Mouse (Mus musculus) CH12.LX (cell line): Measurements from ENCODE around the gene Ablim2. TPM values are rescaled to one million over a fixed set of nuclear protein-coding genes. Genes with fewer than 3 reads are reported as not detected.

Source experiments
- DNase-seq: peaks from one replicate; pipeline ENCODE4 v3.0.0-alpha.2; 2013; ENCODE audit errors: extremely low read depth
- H3K27ac ChIP-seq: 2 replicates; pipeline ENCODE4 v1.5.1; 2012; ENCODE audit warnings: low read depth, mild to moderate bottlenecking, control low read depth, moderate library complexity; ENCODE audit not compliant: insufficient read depth
- H3K27me3 ChIP-seq: replicated peaks from 2 replicates; pipeline ENCODE3; 2012; ENCODE audit warnings: inconsistent platforms
- H3K36me3 ChIP-seq, 2 experiments: replicated peaks in 1 of 2; 2 replicates each; pipeline versions ENCODE3 to v1.6.1; 2012; ENCODE audit warnings: inconsistent platforms in 1 of 2, low read length in 1 of 2, mild to moderate bottlenecking in 1 of 2, mixed read lengths in 1 of 2, moderate library complexity in 1 of 2; ENCODE audit not compliant: control insufficient read depth in 1 of 2, insufficient read depth in 1 of 2
- H3K4me1 ChIP-seq, 2 experiments: 2 replicates each; pipeline ENCODE4 v1.6.1; 2012; ENCODE audit warnings: inconsistent platforms in 1 of 2, moderate library complexity in 1 of 2; ENCODE audit not compliant: insufficient read depth in 2 of 2, control insufficient read depth in 1 of 2
- H3K4me2 ChIP-seq: 2 replicates; pipeline ENCODE4 v1.6.1; 2012; ENCODE audit warnings: low read depth, mild to moderate bottlenecking, control low read depth; ENCODE audit not compliant: poor library complexity, insufficient read depth, severe bottlenecking
- H3K4me3 ChIP-seq, 3 experiments: fragments of 150-350 bp in 1 of 3; sonication (generic) in 1 of 3; replicated peaks in 1 of 3; 2 replicates each; pipeline versions ENCODE3 to v1.5.1; 2011 to 2012; ENCODE audit warnings: low read depth in 2 of 3, low read length in 2 of 3, mild to moderate bottlenecking in 2 of 3, moderate library complexity in 2 of 3, control low read depth in 1 of 3, improper control_type of control experiment in 1 of 3, inconsistent platforms in 1 of 3, mixed read lengths in 1 of 3; ENCODE audit not compliant: poor library complexity in 1 of 3
- H3K79me2 ChIP-seq: replicated peaks from 2 replicates; pipeline ENCODE4 v1.6.1; 2012; ENCODE audit warnings: mild to moderate bottlenecking, moderate library complexity; ENCODE audit not compliant: control insufficient read depth, poor library complexity, insufficient read depth, severe bottlenecking; ENCODE audit errors: extremely low read depth
- H3K9ac ChIP-seq: 2 replicates; pipeline ENCODE4 v1.6.1; 2012; ENCODE audit warnings: low read depth, mild to moderate bottlenecking, control low read depth, moderate library complexity; ENCODE audit not compliant: insufficient read depth
- H3K9me3 ChIP-seq: replicated peaks from 2 replicates; pipeline ENCODE3; 2012; ENCODE audit warnings: low read length, inconsistent platforms, mixed read lengths
- CHD1 ChIP-seq: IDR thresholded peaks from 2 replicates; pipeline ENCODE4 v1.6.1; 2012; ENCODE audit warnings: low read depth, low read length, improper control_type of control experiment, inconsistent platforms
- JUN ChIP-seq: IDR thresholded peaks from 2 replicates; pipeline ENCODE4 v1.6.1; 2011; ENCODE audit warnings: low read depth, mild to moderate bottlenecking, low read length, improper control_type of control experiment, moderate library complexity; ENCODE audit not compliant: insufficient read depth
- JUND ChIP-seq: conservative IDR thresholded peaks from 2 replicates; pipeline ENCODE4 v1.6.1; 2011; ENCODE audit warnings: low read depth, low read length, improper control_type of control experiment
- MAFK ChIP-seq: IDR thresholded peaks from 2 replicates; pipeline ENCODE4 v1.6.1; 2011; ENCODE audit warnings: low read length, improper control_type of control experiment; ENCODE audit not compliant: insufficient replicate concordance
- MAX ChIP-seq: IDR thresholded peaks from 2 replicates; pipeline ENCODE4 v1.6.1; 2011; ENCODE audit warnings: low read length, improper control_type of control experiment
- MAZ ChIP-seq: IDR thresholded peaks from 2 replicates; pipeline ENCODE4 v1.6.1; 2012; ENCODE audit warnings: low read depth, mild to moderate bottlenecking, inconsistent platforms, low read length, improper control_type of control experiment, moderate library complexity
- MEF2A ChIP-seq: IDR thresholded peaks from 2 replicates; pipeline ENCODE4 v1.6.1; 2014; ENCODE audit warnings: low read depth, mild to moderate bottlenecking, inconsistent platforms, low read length, improper control_type of control experiment, borderline replicate concordance
- MYC ChIP-seq: IDR thresholded peaks from 2 replicates; pipeline ENCODE4 v1.6.1; 2011; ENCODE audit warnings: low read depth, mild to moderate bottlenecking, improper control_type of control experiment, low read length
- NRF1 ChIP-seq: IDR thresholded peaks from 2 replicates; pipeline ENCODE4 v1.6.1; 2014; ENCODE audit warnings: low read depth, mild to moderate bottlenecking, inconsistent platforms, low read length, improper control_type of control experiment, moderate library complexity
- POLR2A ChIP-seq: IDR thresholded peaks from 2 replicates; pipeline ENCODE4 v1.6.1; 2011; ENCODE audit warnings: low read depth, mild to moderate bottlenecking, improper control_type of control experiment, low read length
- POLR2AphosphoS2 ChIP-seq: IDR thresholded peaks from 2 replicates; pipeline ENCODE4 v1.6.1; 2011; ENCODE audit warnings: low read depth, low read length, improper control_type of control experiment
- RAD21 ChIP-seq: IDR thresholded peaks from 2 replicates; pipeline ENCODE4 v1.6.1; 2011; ENCODE audit warnings: low read depth, mild to moderate bottlenecking, low read length, improper control_type of control experiment, moderate library complexity
- RCOR1 ChIP-seq: conservative IDR thresholded peaks from 2 replicates; pipeline ENCODE4 v1.6.1; 2012; ENCODE audit warnings: low read depth, mild to moderate bottlenecking, inconsistent platforms, low read length, improper control_type of control experiment
- SMC3 ChIP-seq: IDR thresholded peaks from 2 replicates; pipeline ENCODE4 v1.6.1; 2011; ENCODE audit warnings: low read depth, low read length, improper control_type of control experiment
- USF2 ChIP-seq: conservative IDR thresholded peaks from 2 replicates; pipeline ENCODE4 v1.6.1; 2011; ENCODE audit warnings: low read depth, low read length, improper control_type of control experiment
- ZC3H11A ChIP-seq: IDR thresholded peaks from 2 replicates; pipeline ENCODE4 v1.6.1; 2012; ENCODE audit warnings: low read depth, mild to moderate bottlenecking, inconsistent platforms, low read length, improper control_type of control experiment
- ZKSCAN1 ChIP-seq: IDR thresholded peaks from 2 replicates; pipeline ENCODE4 v1.6.1; 2012; ENCODE audit warnings: low read depth, inconsistent platforms, low read length, improper control_type of control experiment, borderline replicate concordance
- dilution Hi-C: fragments of 300-500 bp; cut with MboI; formaldehyde crosslinking; loops from 2 replicates; pipeline ENCODE4 v1.14.3; 2020; ENCODE audit warnings: low sequenced_read_pairs; ENCODE audit not compliant: extremely low pct_unique_long_range_greater_than_20kb, extremely low pct_ligation_motif_present
- in situ Hi-C: fragments of 300-500 bp; cut with MboI; formaldehyde crosslinking; loops from 3 replicates; pipeline ENCODE4 v1.14.3; 2019; ENCODE audit warnings: low sequenced_read_pairs, low pct_ligation_motif_present, low pct_unique_long_range_greater_than_20kb, mixed read lengths
- polyA plus RNA-seq: library from polyadenylated mRNA; unstranded; fragments of >175 nt; gene quantifications from 2 replicates; pipeline ENCODE4 v1.2.1, GENCODE M21; 2012; ENCODE audit warnings: low read depth; ENCODE audit not compliant: insufficient read length
- total RNA-seq, 2 experiments: library from RNA; depleted of rRNA; stranded (reverse); fragments of 300-350 nt in 1 of 2; fragments of >200 nt in 1 of 2; gene quantifications; 2 replicates each; pipeline ENCODE4 v1.2.3; 2012 to 2014

The Ablim2 gene
- total and polyA plus RNA-seq, 3 experiments: 4.4 to 12.2 (median 11.0) TPM

- in situ Hi-C loops (no loop called here), dilution Hi-C loops (no loop called here)
- peaks cover 20% of the 10 kb centered on the region for H3K27me3 ChIP-seq
Observed at GRCm38 (mm10) chr5:35811639-35812295, 54.1 kb downstream of the Ablim2 start.

GRCm38 (mm10) chr5:35814334-35814941, 56.8 kb downstream of the Ablim2 start:
- in situ Hi-C loops: no loop called here
- peaks cover 18% of the 10 kb centered on the region for H3K27me3 ChIP-seq
- no peak for DNase-seq
- no peak overlapping the region for H3K9ac ChIP-seq
- dilution Hi-C loops: no loop called here
- H3K36me3 ChIP-seq: no peaks in the 10 kb centered on the region
- TF ChIP-seq CHD1 (no peak), JUND (no peak), RAD21 (no peak), MAZ (no peak), MAX (no peak), RCOR1 (no peak)
- H3K9me3 ChIP-seq: no peaks in the 10 kb centered on the region
- no peak overlapping the region for H3K4me2 ChIP-seq
- H3K27ac ChIP-seq: no peak overlapping the region
- H3K4me3 ChIP-seq: no peak overlapping the region
- no peaks in the 10 kb centered on the region for H3K79me2 ChIP-seq
- peaks cover 49 to 67% of the 10 kb centered on the region in 2 experiments for H3K4me1 ChIP-seq

More at GRCm38 (mm10) chr5:35811639-35812295, 54.1 kb downstream of the Ablim2 start:
- H3K9me3 ChIP-seq: no peaks in the 10 kb centered on the region
- no peak overlapping the region for H3K4me2 ChIP-seq
- no peak overlapping the region for H3K4me3 ChIP-seq
- H3K4me1 ChIP-seq: peaks cover 30 to 42% of the 10 kb centered on the region in 2 experiments
- H3K27ac ChIP-seq: no peak overlapping the region
- TF ChIP-seq MAX (no peak), ZC3H11A (no peak), JUN (no peak), RAD21 (no peak), POLR2AphosphoS2 (no peak), POLR2A (no peak)
- DNase-seq: no peak
- no peaks in the 10 kb centered on the region for H3K36me3 ChIP-seq
- H3K9ac ChIP-seq: no peak overlapping the region
- no peaks in the 10 kb centered on the region for H3K79me2 ChIP-seq

- no peak for DNase-seq
- no peak overlapping the region for H3K27ac ChIP-seq
- dilution Hi-C loops: no loop called here
- H3K27me3 ChIP-seq: peaks cover 18% of the 10 kb centered on the region
- TF ChIP-seq MEF2A (no peak), USF2 (no peak), NRF1 (no peak), SMC3 (no peak), ZC3H11A (no peak), MAX (no peak), ZKSCAN1 (no peak), MAFK (no peak), POLR2A (no peak), MYC (no peak)
- no peak overlapping the region for H3K9ac ChIP-seq
- peaks cover 51 to 74% of the 10 kb centered on the region in 2 experiments for H3K4me1 ChIP-seq
- in situ Hi-C loops: no loop called here
- H3K36me3 ChIP-seq: no peaks in the 10 kb centered on the region
- no peak overlapping the region for H3K4me3 ChIP-seq
- H3K9me3 ChIP-seq: no peaks in the 10 kb centered on the region
- H3K4me2 ChIP-seq: no peak overlapping the region
- no peaks in the 10 kb centered on the region for H3K79me2 ChIP-seq
Observed at GRCm38 (mm10) chr5:35815051-35815450, 57.4 kb downstream of the Ablim2 start.
